Mouse (Mus musculus) ES-Bruce4 (cell line): ENCODE data around the gene Gm10190. TPM values are rescaled to one million over a fixed set of nuclear protein-coding genes. Genes with fewer than 3 reads are reported as not detected.

Source experiments
- H3K27ac ChIP-seq: 2 replicates; pipeline ENCODE4 v1.5.1; 2012; ENCODE audit warnings: low read length, inconsistent platforms; ENCODE audit not compliant: insufficient read depth
- H3K27me3 ChIP-seq: 2 replicates; pipeline ENCODE4 v1.6.1; 2012; ENCODE audit warnings: mild to moderate bottlenecking, low read length, inconsistent platforms; ENCODE audit not compliant: control insufficient read depth, poor library complexity, insufficient read depth, severe bottlenecking
- H3K36me3 ChIP-seq: 2 replicates; pipeline ENCODE4 v1.6.1; 2012; ENCODE audit warnings: inconsistent platforms, mild to moderate bottlenecking, low read length, moderate library complexity; ENCODE audit not compliant: control insufficient read depth, poor library complexity, insufficient read depth, severe bottlenecking
- H3K4me1 ChIP-seq: one replicate; pipeline ENCODE4 v1.8.1; 2011; ENCODE audit warnings: low read length; ENCODE audit not compliant: control insufficient read depth, insufficient read depth
- H3K4me3 ChIP-seq: 2 replicates; pipeline ENCODE4 v1.5.1; 2011; ENCODE audit warnings: low read depth, mild to moderate bottlenecking, low read length
- H3K9ac ChIP-seq: 2 replicates; pipeline ENCODE4 v1.6.1; 2012; ENCODE audit warnings: low read depth, mild to moderate bottlenecking, inconsistent platforms; ENCODE audit not compliant: poor library complexity, severe bottlenecking
- H3K9me3 ChIP-seq: replicated peaks from 2 replicates; pipeline ENCODE4 v1.6.1; 2012; ENCODE audit warnings: mild to moderate bottlenecking, low read length, inconsistent platforms; ENCODE audit not compliant: control insufficient read depth, poor library complexity, insufficient read depth, severe bottlenecking
- CTCF ChIP-seq: IDR thresholded peaks from one replicate; pipeline ENCODE4 v1.8.1; 2011; ENCODE audit warnings: low read depth, low read length
- EP300 ChIP-seq: IDR thresholded peaks from 2 replicates; pipeline ENCODE4 v1.6.1; 2011; ENCODE audit warnings: low read depth, low read length; ENCODE audit not compliant: insufficient read depth
- POLR2A ChIP-seq: IDR thresholded peaks from one replicate; pipeline ENCODE4 v1.8.1; 2011; ENCODE audit warnings: low read length; ENCODE audit not compliant: insufficient read depth
- polyA plus RNA-seq: library from polyadenylated mRNA; stranded (reverse); fragments of >200 nt; gene quantifications from 2 replicates; pipeline ENCODE4 v1.2.4, GENCODE M21; 2011; ENCODE audit warnings: low read depth; ENCODE audit not compliant: missing spikeins, insufficient read depth, insufficient read length

Gm10190 gene
- polyA plus RNA-seq, 1 experiment, result not detected

DNA sequence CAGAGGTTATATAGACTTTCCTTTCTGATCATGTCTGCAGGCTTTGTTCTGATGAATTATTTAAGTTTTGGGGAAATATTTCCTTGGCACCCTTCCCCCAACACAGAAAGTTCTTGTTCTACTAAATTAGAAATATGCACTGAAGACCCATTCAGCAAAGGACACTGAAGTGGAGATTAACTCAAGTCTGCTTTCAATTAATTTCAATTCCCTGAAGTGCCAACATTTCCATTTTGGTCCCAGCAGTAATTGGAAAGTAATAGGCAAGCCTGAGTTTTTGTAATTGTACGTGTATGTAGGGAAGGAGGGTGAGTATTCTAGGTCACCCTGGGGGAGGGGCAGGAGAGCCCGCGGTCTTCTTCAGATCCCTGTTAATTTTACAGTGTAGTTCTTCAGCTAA is 46.9 kb downstream of the Gm10190 start:
- no peak for TF ChIP-seq CTCF
- TF ChIP-seq EP300, result no peak
- TF ChIP-seq POLR2A, result no peak
- H3K27me3 ChIP-seq, result no peaks in the 10 kb centered on the region
- H3K4me1 ChIP-seq, result no peaks in the 10 kb centered on the region
- no peak overlapping the region for H3K27ac ChIP-seq
- H3K4me3 ChIP-seq, result no peak overlapping the region
- H3K9me3 ChIP-seq, result no peaks in the 10 kb centered on the region
- no peak overlapping the region for H3K9ac ChIP-seq
- H3K36me3 ChIP-seq, result no peaks in the 10 kb centered on the region

DNA sequence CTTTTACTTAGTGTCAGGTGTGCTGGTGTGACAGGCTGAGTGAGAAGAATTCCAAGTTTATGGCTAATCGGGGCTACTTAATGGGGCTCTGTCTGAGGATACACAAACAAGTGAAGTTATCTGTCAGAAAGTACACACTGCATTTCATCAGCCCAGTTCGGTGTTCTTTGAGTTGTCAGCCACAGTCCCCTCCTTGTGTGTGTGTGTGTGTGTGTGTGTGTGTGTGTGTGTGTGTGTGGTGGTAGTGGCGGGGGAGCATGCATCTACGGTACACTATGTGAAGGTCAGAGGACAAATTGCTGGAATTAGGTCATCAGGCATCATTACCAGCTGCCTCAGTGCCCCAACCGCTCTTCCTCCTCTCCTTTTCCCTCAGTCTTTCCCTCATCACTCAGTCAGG is 47.9 kb downstream of the Gm10190 start:
- no peaks in the 10 kb centered on the region for H3K27me3 ChIP-seq
- no peak overlapping the region for H3K9ac ChIP-seq
- H3K4me3 ChIP-seq, result no peak overlapping the region
- TF ChIP-seq CTCF (no peak), POLR2A (no peak), EP300 (no peak)
- no peaks in the 10 kb centered on the region for H3K4me1 ChIP-seq
- H3K9me3 ChIP-seq, result no peaks in the 10 kb centered on the region
- H3K36me3 ChIP-seq, result no peaks in the 10 kb centered on the region
- no peak overlapping the region for H3K27ac ChIP-seq

GRCm38 (mm10) chr17:80324521-80324920 is 48.8 kb downstream of the Gm10190 start:
- TF ChIP-seq CTCF (no peak), EP300 (no peak), POLR2A (no peak)
- H3K9me3 ChIP-seq, result no peaks in the 10 kb centered on the region

DNA sequence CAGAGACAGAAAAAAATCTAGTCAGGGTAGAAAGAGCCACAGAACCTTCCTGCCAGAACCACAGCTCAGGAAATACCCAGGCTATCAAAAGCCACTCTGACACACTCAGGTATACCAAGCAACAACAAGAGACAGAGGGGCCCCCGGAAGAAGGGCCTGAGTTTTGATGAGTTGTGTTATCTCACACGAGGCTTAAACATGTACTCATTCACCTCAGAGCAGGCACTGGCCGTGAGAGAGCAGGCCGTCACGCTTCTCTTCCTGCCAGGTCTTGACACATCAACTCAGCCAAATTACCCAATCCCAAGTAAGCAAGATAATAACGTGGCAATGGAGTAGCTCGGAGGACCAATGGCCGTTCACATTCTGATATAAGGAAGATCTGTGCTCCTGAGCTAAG is 49.7 kb downstream of the Gm10190 start:
- H3K27ac ChIP-seq, result no peak overlapping the region

More at GRCm38 (mm10) chr17:80324521-80324920, 48.8 kb downstream of the Gm10190 start:
- Histone ChIP-seq H3K4me3 (no peak overlapping the region), H3K27ac (no peak overlapping the region), H3K27me3 (no peaks in the 10 kb centered on the region), H3K4me1 (no peaks in the 10 kb centered on the region), H3K36me3 (no peaks in the 10 kb centered on the region), H3K9ac (no peak overlapping the region)

More for the DNA sequence above, 49.7 kb downstream of the Gm10190 start:
- Histone ChIP-seq H3K36me3 (no peaks in the 10 kb centered on the region), H3K27me3 (no peaks in the 10 kb centered on the region), H3K4me1 (no peaks in the 10 kb centered on the region), H3K9me3 (no peaks in the 10 kb centered on the region), H3K4me3 (no peak overlapping the region), H3K9ac (no peak overlapping the region)
- TF ChIP-seq EP300, result no peak

Other genes starting within 250 kb of the Gm10190 start
- gene Galm, start 246.1 kb downstream of the Gm10190 start, polyA plus RNA-seq, result 15.1 and 17.5 TPM in 2 replicates
- gene Srsf7, start 166.2 kb downstream of the Gm10190 start, polyA plus RNA-seq, result 328 and 372 TPM in 2 replicates
- not detected in 2 replicates for gene Ttc39d, start 166.1 kb downstream of the Gm10190 start, polyA plus RNA-seq
- gene Gemin6, start 149.1 kb downstream of the Gm10190 start, polyA plus RNA-seq, result 45.8 and 52.8 TPM in 2 replicates
- gene Morn2, start 83.3 kb downstream of the Gm10190 start, polyA plus RNA-seq, result 7.5 and 8.0 TPM in 2 replicates
- 19.7 and 26.4 TPM in 2 replicates for gene Dhx57, start 83.1 kb downstream of the Gm10190 start, polyA plus RNA-seq
- not detected in 2 replicates for gene Arhgef33, start 66.1 kb downstream of the Gm10190 start, polyA plus RNA-seq
- 40.3 and 43.1 TPM in 2 replicates for gene Sos1, start 106.9 kb upstream of the Gm10190 start, polyA plus RNA-seq
- gene Cdkl4, start 204.3 kb upstream of the Gm10190 start, polyA plus RNA-seq, result 0.30 and 0.78 TPM in 2 replicates